Mouse (Mus musculus) midbrain, embryonic 11.5 days (tissue): ENCODE data around the gene Zfp672. TPM values are rescaled to one million over a fixed set of nuclear protein-coding genes. Genes with fewer than 3 reads are reported as not detected.

Experiments
- ATAC-seq: fragments of 200-750 bp; cut with Nextera tagmentation; 2 replicates; pipeline ENCODE4 v1.8.0; 2017; ENCODE audit warnings: moderate TSS enrichment, moderate library complexity; ENCODE audit not compliant: low FRiP score
- DNase-seq: peaks from one replicate; pipeline ENCODE4 v3.0.0; 2015; ENCODE audit warnings: low spot score; ENCODE audit errors: missing footprints
- H3K27ac ChIP-seq: fragments of 300-500 bp; sonication (generic); 2 replicates; pipeline ENCODE4 v1.5.1; 2014; ENCODE audit warnings: low read depth, low read length
- H3K27me3 ChIP-seq: fragments of 300-500 bp; sonication (generic); 2 replicates; pipeline ENCODE4 v1.6.1; 2014; ENCODE audit warnings: mild to moderate bottlenecking, low read length, moderate library complexity, mixed read lengths; ENCODE audit not compliant: control insufficient read depth, insufficient read depth
- H3K36me3 ChIP-seq: fragments of 300-500 bp; sonication (generic); 2 replicates; pipeline ENCODE4 v1.6.1; 2014; ENCODE audit warnings: mild to moderate bottlenecking, low read length, moderate library complexity, mixed read lengths; ENCODE audit not compliant: control insufficient read depth, insufficient read depth
- H3K4me1 ChIP-seq: fragments of 300-500 bp; sonication (generic); 2 replicates; pipeline ENCODE4 v1.6.1; 2014; ENCODE audit warnings: low read length; ENCODE audit not compliant: control insufficient read depth, insufficient read depth
- H3K4me2 ChIP-seq: fragments of 300-500 bp; sonication (generic); 2 replicates; pipeline ENCODE4 v1.6.1; 2014; ENCODE audit warnings: mild to moderate bottlenecking, moderate library complexity
- H3K4me3 ChIP-seq: fragments of 300-500 bp; sonication (generic); 2 replicates; pipeline ENCODE4 v1.5.1; 2014; ENCODE audit warnings: low read depth, low read length
- H3K9ac ChIP-seq: fragments of 300-500 bp; sonication (generic); 2 replicates; pipeline ENCODE4 v1.6.1; 2014; ENCODE audit warnings: low read length
- H3K9me3 ChIP-seq: fragments of 300-500 bp; sonication (generic); 2 replicates; pipeline ENCODE4 v1.6.1; 2016; ENCODE audit warnings: low read length; ENCODE audit not compliant: control insufficient read depth
- WGBS: fragments of 180-500 bp; shearing (Covaris S2); extraction: QIAGEN DNeasy Blood & Tissue Kit; methylation state at CpG from one replicate; pipeline ENCODE4 v1.1.7; 2014; 5-methylcytosine and 5-hydroxymethylcytosine counted together
- polyA plus RNA-seq: library from polyadenylated mRNA; unstranded; fragments of >200 nt; fragmentation: Nextera tagmentation; extraction: Ambion mirVana; gene quantifications from 2 replicates; pipeline ENCODE4 v1.2.1, GENCODE M21; 2014

Gene Zfp672
- polyA plus RNA-seq, 1 experiment from 2014 or later, result 22.8 TPM

GRCm38 (mm10) chr11:58274572-58274971 lies 55.6 kb downstream of the Zfp672 start, which contains the start of gene 4930438A08Rik:
Gene 4930438A08Rik, plus strand, starts transcription at chr11:58274799.
- no peaks in the 10 kb centered on the region for H3K36me3 ChIP-seq
- ATAC-seq (no peak), DNase-seq (no peak)
- H3K9ac ChIP-seq, result no peak within 1 kb of the TSS
- no peak within 1 kb of the TSS for H3K27ac ChIP-seq
- 48% methylated on average over 2 of the region's 2 CpGs for WGBS
- no peaks in the 10 kb centered on the region for H3K4me1 ChIP-seq
- no peak within 1 kb of the TSS for H3K4me3 ChIP-seq
- H3K9me3 ChIP-seq, result no peaks in the 10 kb centered on the region
- H3K4me2 ChIP-seq, result no peak within 1 kb of the TSS
- H3K27me3 ChIP-seq, result no peaks in the 10 kb centered on the region

GRCm38 (mm10) chr11:58268285-58268684 lies 61.9 kb downstream of the Zfp672 start:
- no peaks in the 10 kb centered on the region for H3K9me3 ChIP-seq
- H3K9ac ChIP-seq, result no peak overlapping the region

More at GRCm38 (mm10) chr11:58268285-58268684, 61.9 kb downstream of the Zfp672 start:
- DNase-seq, result no peak
- no peak overlapping the region for H3K4me2 ChIP-seq
- ATAC-seq, result no peak
- H3K4me1 ChIP-seq, result no peaks in the 10 kb centered on the region
- 87% methylated on average over 3 of the region's 3 CpGs for WGBS
- no peaks in the 10 kb centered on the region for H3K36me3 ChIP-seq
- no peak overlapping the region for H3K4me3 ChIP-seq
- no peak overlapping the region for H3K27ac ChIP-seq
- no peaks in the 10 kb centered on the region for H3K27me3 ChIP-seq

Other genes starting within 250 kb of the Zfp672 start
- not detected in 2 replicates for gene Gm12248, start 237.2 kb downstream of the Zfp672 start, polyA plus RNA-seq
- gene Cnot8, start 226.2 kb downstream of the Zfp672 start, polyA plus RNA-seq, result 110 and 113 TPM in 2 replicates
- gene Gemin5, start 161.8 kb downstream of the Zfp672 start, polyA plus RNA-seq, result 20.3 and 22.6 TPM in 2 replicates
- 124 and 130 TPM in 2 replicates for gene Mrpl22, start 158.7 kb downstream of the Zfp672 start, polyA plus RNA-seq
- gene Igtp, start 130.8 kb downstream of the Zfp672 start, polyA plus RNA-seq, result 2.0 and 2.2 TPM in 2 replicates
- 0.51 and 0.81 TPM in 2 replicates for gene Irgm2, start 130.7 kb downstream of the Zfp672 start, polyA plus RNA-seq
- gene 4930438A08Rik, start 55.5 kb downstream of the Zfp672 start, polyA plus RNA-seq, result not detected in 2 replicates
- 13.2 and 13.4 TPM in 2 replicates for gene Zfp692, start 23.3 kb downstream of the Zfp672 start, polyA plus RNA-seq
- gene Sh3bp5l, start 385 bp upstream of the Zfp672 start, polyA plus RNA-seq, result 26.8 and 34.2 TPM in 2 replicates
- not detected in 2 replicates for gene Lypd8, start 48.7 kb upstream of the Zfp672 start, polyA plus RNA-seq
- not detected in 2 replicates for gene 1810065E05Rik, start 90.8 kb upstream of the Zfp672 start, polyA plus RNA-seq
- gene Gm12253, start 102.2 kb upstream of the Zfp672 start, polyA plus RNA-seq, result not detected in 2 replicates
- not detected in 2 replicates for gene Lypd9, start 122.6 kb upstream of the Zfp672 start, polyA plus RNA-seq
- not detected in 2 replicates for gene Olfr30, start 131.9 kb upstream of the Zfp672 start, polyA plus RNA-seq
- gene Olfr332, start 162.2 kb upstream of the Zfp672 start, polyA plus RNA-seq, result not detected in 2 replicates
- gene Olfr331, start 172.2 kb upstream of the Zfp672 start, polyA plus RNA-seq, result not detected in 2 replicates
- not detected in 2 replicates for gene Olfr330, start 204.5 kb upstream of the Zfp672 start, polyA plus RNA-seq
- gene Olfr329-ps, start 216.1 kb upstream of the Zfp672 start, polyA plus RNA-seq, result not detected in 2 replicates
- gene Olfr328, start 225.3 kb upstream of the Zfp672 start, polyA plus RNA-seq, result 0.04 TPM in 1 of 2 replicates, not detected in the other
- gene Olfr224, start 240.2 kb upstream of the Zfp672 start, polyA plus RNA-seq, result not detected in 2 replicates
- gene Olfr325, start 247.4 kb upstream of the Zfp672 start, polyA plus RNA-seq, result not detected in 2 replicates